Mouse (Mus musculus) midbrain, embryonic 16.5 days (tissue): ENCODE data around the gene Gm20422. TPM values are rescaled to one million over a fixed set of nuclear protein-coding genes. Genes with fewer than 3 reads are reported as not detected.
"Not testable (repeated sequence)": the region's sequence is repeated elsewhere in the genome, so short reads cannot be mapped to it uniquely, and the experiment has no call there.

Experiments used
- ATAC-seq: fragments of 200-750 bp; cut with Nextera tagmentation; 2 replicates; pipeline ENCODE4 v1.8.0; 2017; ENCODE audit warnings: moderate TSS enrichment
- H3K27ac ChIP-seq: fragments of 300-500 bp; sonication (generic); 2 replicates; pipeline ENCODE4 v1.5.1; 2014; ENCODE audit warnings: mild to moderate bottlenecking, low read length, mixed read lengths
- H3K27me3 ChIP-seq: fragments of 300-500 bp; sonication (generic); 2 replicates; pipeline ENCODE4 v1.6.1; 2014; ENCODE audit warnings: low read depth, low read length, mixed read lengths; ENCODE audit not compliant: control insufficient read depth, insufficient read depth
- H3K36me3 ChIP-seq: fragments of 300-500 bp; sonication (generic); 2 replicates; pipeline ENCODE4 v1.6.1; 2014; ENCODE audit warnings: mild to moderate bottlenecking, low read length, moderate library complexity, mixed read lengths; ENCODE audit not compliant: control insufficient read depth, insufficient read depth
- H3K4me1 ChIP-seq: fragments of 300-500 bp; sonication (generic); 2 replicates; pipeline ENCODE4 v1.6.1; 2014; ENCODE audit warnings: mild to moderate bottlenecking, low read length, mixed read lengths; ENCODE audit not compliant: control insufficient read depth, insufficient read depth
- H3K4me2 ChIP-seq: fragments of 300-500 bp; sonication (generic); 2 replicates; pipeline ENCODE4 v1.6.1; 2014; ENCODE audit warnings: mild to moderate bottlenecking, low read length, mixed read lengths
- H3K4me3 ChIP-seq: fragments of 300-500 bp; sonication (generic); 2 replicates; pipeline ENCODE4 v1.5.1; 2014; ENCODE audit warnings: low read depth, mild to moderate bottlenecking, low read length, moderate library complexity, mixed read lengths
- H3K9ac ChIP-seq: fragments of 300-500 bp; sonication (generic); 2 replicates; pipeline ENCODE4 v1.6.1; 2014; ENCODE audit warnings: low read depth, low read length, mixed read lengths
- H3K9me3 ChIP-seq: fragments of 300-500 bp; sonication (generic); replicated peaks from 2 replicates; pipeline ENCODE4 v1.6.1; 2014; ENCODE audit warnings: mild to moderate bottlenecking, low read length, mixed read lengths; ENCODE audit not compliant: control insufficient read depth, poor library complexity, severe bottlenecking
- WGBS: fragments of 180-500 bp; shearing (Covaris S2); extraction: QIAGEN DNeasy Blood & Tissue Kit; methylation state at CpG from one replicate; pipeline ENCODE4 v1.1.7; 2014; 5-methylcytosine and 5-hydroxymethylcytosine counted together
- polyA plus RNA-seq: library from polyadenylated mRNA; unstranded; fragments of >200 nt; fragmentation: Nextera tagmentation; extraction: Ambion mirVana; gene quantifications from 2 replicates; pipeline ENCODE4 v1.2.1, GENCODE M21; 2015

Gm20422 gene
- polyA plus RNA-seq, 1 experiment from 2014 or later: 0.31 TPM

GRCm38 (mm10) chr8:69710624-69711023 lies 64.1 kb downstream of the Gm20422 start, which contains the start of gene Zfp869:
TSS of gene Zfp869 (minus strand) at chr8:69710724.
- Histone ChIP-seq H3K36me3 (peaks cover 32% of the 10 kb centered on the region), H3K4me1 (peaks cover 26% of the 10 kb centered on the region)
- H3K27ac ChIP-seq, H3K27me3 ChIP-seq, H3K9ac ChIP-seq, ATAC-seq, H3K4me2 ChIP-seq, H3K9me3 ChIP-seq, H3K4me3 ChIP-seq: not testable (repeated sequence)
- 93% methylated on average over 10 of the region's 10 CpGs for WGBS

GRCm38 (mm10) chr8:69701810-69702209 lies 72.9 kb downstream of the Gm20422 start:
- Histone ChIP-seq H3K9me3 (no peaks in the 10 kb centered on the region), H3K9ac (no peak overlapping the region), H3K36me3 (peaks cover 28% of the 10 kb centered on the region), H3K27me3 (no peaks in the 10 kb centered on the region), H3K4me1 (no peaks in the 10 kb centered on the region), H3K4me3 (no peak overlapping the region), H3K27ac (no peak overlapping the region), H3K4me2 (no peak overlapping the region)
- 74% methylated on average over 6 of the region's 6 CpGs for WGBS
- no peak for ATAC-seq

Other genes with a start within 250 kb of the Gm20422 start
- gene Zfp868, start 149.3 kb downstream of the Gm20422 start, polyA plus RNA-seq: 37.9 and 42.0 TPM in 2 replicates
- 2.5 TPM in 2 replicates for gene Zfp964, start 120.4 kb downstream of the Gm20422 start, polyA plus RNA-seq
- gene Zfp869, start 64.2 kb downstream of the Gm20422 start, polyA plus RNA-seq: 25.9 and 26.3 TPM in 2 replicates
- gene Zfp963, start 24.9 kb downstream of the Gm20422 start, polyA plus RNA-seq: 7.9 and 8.0 TPM in 2 replicates
- gene Atp13a1, start 16.3 kb upstream of the Gm20422 start, polyA plus RNA-seq: 55.5 and 57.1 TPM in 2 replicates
- gene Zfp866, start 16.3 kb upstream of the Gm20422 start, polyA plus RNA-seq: 38.8 and 44.3 TPM in 2 replicates
- gene Gmip, start 33.8 kb upstream of the Gm20422 start, polyA plus RNA-seq: 40.3 and 42.1 TPM in 2 replicates
- gene Lpar2, start 47.5 kb upstream of the Gm20422 start, polyA plus RNA-seq: 0.69 and 0.88 TPM in 2 replicates
- gene Pbx4, start 57.6 kb upstream of the Gm20422 start, polyA plus RNA-seq: 58.9 and 65.7 TPM in 2 replicates
- gene Cilp2, start 112.8 kb upstream of the Gm20422 start, polyA plus RNA-seq: 6.3 and 6.6 TPM in 2 replicates
- 3.0 and 3.5 TPM in 2 replicates for gene Tssk6, start 127.3 kb upstream of the Gm20422 start, polyA plus RNA-seq
- 172 TPM in 2 replicates for gene Ndufa13, start 127.7 kb upstream of the Gm20422 start, polyA plus RNA-seq
- 12.0 and 12.3 TPM in 2 replicates for gene Yjefn3, start 127.8 kb upstream of the Gm20422 start, polyA plus RNA-seq
- gene Gatad2a, start 221.5 kb upstream of the Gm20422 start, polyA plus RNA-seq: 15.8 and 19.1 TPM in 2 replicates